In genomic region chr9:54269987-54270386, GRCm38 (mm10) we compare ENCODE assay signal across 27 mouse cellular contexts. TPM values are rescaled to one million over a fixed set of nuclear protein-coding genes. Genes with fewer than 3 reads are reported as not detected.
DNase-seq lines count a peak whose midpoint lies in the region; ATAC-seq and TF ChIP-seq lines count a peak whose summit lies in the region.
"Had no signal": no experiment of that assay in that cellular context is flagged by ENCODE, and none has a peak within 500 bp of the region (broad histone marks: within the 10 kb centered on the region; RNA-seq: fewer than 3 reads in every experiment).

No protein-coding gene starts in this region.

- DNase-seq in embryonic facial prominence, embryonic 14.5 days (ENCODE audit: low spot score) = no peak
- DNase-seq in embryonic facial prominence, embryonic 10.5 days (ENCODE audit: low spot score) = no peak
- DNase-seq in testis, postnatal 10 days (ENCODE audit: low spot score) = no peak
- no peak for DNase-seq in embryo, embryonic 10.5 days (ENCODE audit: low spot score)
- DNase-seq: adrenal gland, adult 8-10 months; adrenal gland, postnatal 14 days; adrenal gland, postnatal 36 days; B cell, adult 2 months; cerebellum, adult 11-12 months; cerebellum, adult 2 months; cerebellum, adult 9-10 months; cerebellum, postnatal 10 days; cerebellum, postnatal 25 days; embryo, embryonic 11 days had no signal

- TF ChIP-seq POLR2A in testis, adult 2 months (IDR thresholded peaks at IDR 0.05; ENCODE audit: control insufficient read depth, low read depth, low read length) = peak; percentile 30; the same call in 1 of the 2 replicates
- TF ChIP-seq POLR2A in myocyte (IDR thresholded peaks at IDR 0.05; ENCODE audit: insufficient read length, low read depth) = no peak

- no peaks in the 10 kb centered on the region for H3K4me1 ChIP-seq in embryonic facial prominence, embryonic 14.5 days (ENCODE audit: control insufficient read depth, insufficient read depth, low read length)
- H3K4me1 ChIP-seq in embryonic facial prominence, embryonic 10.5 days = no peaks in the 10 kb centered on the region
- H3K4me1 ChIP-seq in testis, adult 2 months (ENCODE audit: control insufficient read depth, insufficient read depth, low read length) = no peaks in the 10 kb centered on the region; the same call in 1 of the 2 replicates
- H3K4me1 ChIP-seq: embryonic facial prominence, embryonic 12.5 days; embryonic facial prominence, embryonic 15.5 days; forebrain, embryonic 10.5 days; forebrain, embryonic 12.5 days had no signal

- 74% methylated on average over 6 of the region's 6 CpGs for WGBS in embryonic facial prominence, embryonic 14.5 days
- WGBS in embryonic facial prominence, embryonic 10.5 days = 85% methylated on average over 6 of the region's 6 CpGs

- 0 out of 2 replicates have a peak, but pooled peaks have one; percentile 50 for ATAC-seq in embryonic facial prominence, embryonic 14.5 days (ENCODE audit: low read depth)
- ATAC-seq: activated CD4-positive, CD25-positive, alpha-beta regulatory T cell, adult 4 months; forebrain, embryonic 14.5 days; forebrain, embryonic 16.5 days; Patski had no signal

- no peak overlapping the region for H3K27ac ChIP-seq in embryonic facial prominence, embryonic 14.5 days (replicated peaks; ENCODE audit: low read depth, low read length)
- no peak overlapping the region for H3K27ac ChIP-seq in embryonic facial prominence, embryonic 10.5 days (replicated peaks)
- H3K27ac ChIP-seq in testis, adult 2 months (ENCODE audit: control insufficient read depth, insufficient read depth, low read depth, low read length) = peak overlapping the region; percentile 43; the same call in 1 of the 2 replicates
- H3K27ac ChIP-seq: embryonic facial prominence, embryonic 12.5 days; embryonic facial prominence, embryonic 15.5 days; forebrain, embryonic 10.5 days; forebrain, embryonic 12.5 days had no signal

- no peaks in the 10 kb centered on the region for H3K9me3 ChIP-seq in embryonic facial prominence, embryonic 14.5 days (ENCODE audit: control insufficient read depth, low read length)
- no peaks in the 10 kb centered on the region for H3K9me3 ChIP-seq in embryonic facial prominence, embryonic 10.5 days
- H3K9me3 ChIP-seq: embryonic facial prominence, embryonic 12.5 days; embryonic facial prominence, embryonic 15.5 days; forebrain, embryonic 10.5 days; forebrain, embryonic 12.5 days; G1E had no signal

- no peak overlapping the region for H3K4me2 ChIP-seq in embryonic facial prominence, embryonic 14.5 days (ENCODE audit: low read depth, low read length)
- H3K4me2 ChIP-seq in myocyte (ENCODE audit: low read depth) = no peak overlapping the region
- H3K4me2 ChIP-seq: embryonic facial prominence, embryonic 12.5 days; embryonic facial prominence, embryonic 15.5 days; forebrain, embryonic 12.5 days had no signal

- no peaks in the 10 kb centered on the region for H3K79me2 ChIP-seq in myocyte (ENCODE audit: control insufficient read depth, insufficient read depth)

- H3K4me3 ChIP-seq in embryonic facial prominence, embryonic 14.5 days (ENCODE audit: low read depth, low read length) = no peak overlapping the region
- no peak overlapping the region for H3K4me3 ChIP-seq in embryonic facial prominence, embryonic 10.5 days
- H3K4me3 ChIP-seq in testis, adult 2 months (ENCODE audit: control insufficient read depth, low read depth, low read length) = peak overlapping the region; percentile 14; the same call in 1 of the 2 replicates
- H3K4me3 ChIP-seq in myocyte = no peak overlapping the region
- H3K4me3 ChIP-seq: embryonic facial prominence, embryonic 12.5 days; embryonic facial prominence, embryonic 15.5 days; erythroblast, embryonic 14.5 days; forebrain, embryonic 10.5 days; forebrain, embryonic 12.5 days had no signal

- 0 out of 2 replicates have a peak, but pooled peaks have one; percentile 13 for TF ChIP-seq CTCF in testis, adult 2 months (IDR thresholded peaks at IDR 0.05; ENCODE audit: control insufficient read depth, insufficient read depth, insufficient replicate concordance, low read depth, low read length)

- no peaks in the 10 kb centered on the region for H3K27me3 ChIP-seq in embryonic facial prominence, embryonic 14.5 days (replicated peaks; ENCODE audit: control insufficient read depth, insufficient read depth, low read length)
- H3K27me3 ChIP-seq in embryonic facial prominence, embryonic 10.5 days (replicated peaks; ENCODE audit: low read depth, poor library complexity, severe bottlenecking) = no peaks in the 10 kb centered on the region
- H3K27me3 ChIP-seq in testis, adult 2 months (ENCODE audit: control insufficient read depth, insufficient read depth, low read length) = no peaks in the 10 kb centered on the region
- H3K27me3 ChIP-seq in myocyte (ENCODE audit: control insufficient read depth, insufficient read depth, insufficient read length) = no peaks in the 10 kb centered on the region
- H3K27me3 ChIP-seq: embryonic facial prominence, embryonic 12.5 days; embryonic facial prominence, embryonic 15.5 days; forebrain, embryonic 12.5 days had no signal

- no peaks in the 10 kb centered on the region for H3K36me3 ChIP-seq in embryonic facial prominence, embryonic 14.5 days (ENCODE audit: control insufficient read depth, insufficient read depth, low read length)
- no peaks in the 10 kb centered on the region for H3K36me3 ChIP-seq in embryonic facial prominence, embryonic 10.5 days (replicated peaks)
- peaks cover 1% of the 10 kb centered on the region; the same call in 1 of the 2 replicates for H3K36me3 ChIP-seq in testis, adult 2 months (ENCODE audit: control insufficient read depth, insufficient read depth, low read length)
- H3K36me3 ChIP-seq in myocyte (ENCODE audit: control insufficient read depth, insufficient read depth) = no peaks in the 10 kb centered on the region
- H3K36me3 ChIP-seq: embryonic facial prominence, embryonic 12.5 days; embryonic facial prominence, embryonic 15.5 days; forebrain, embryonic 10.5 days; forebrain, embryonic 12.5 days; G1E had no signal

- H3K9ac ChIP-seq in embryonic facial prominence, embryonic 14.5 days (ENCODE audit: low read depth, low read length) = no peak overlapping the region
- H3K9ac ChIP-seq: embryonic facial prominence, embryonic 12.5 days; embryonic facial prominence, embryonic 15.5 days; forebrain, embryonic 12.5 days had no signal

- no peak overlapping the region for H3ac ChIP-seq in myocyte (ENCODE audit: control insufficient read depth, insufficient read length)

TF ChIP-seq in myocyte, 11 proteins besides CTCF, POLR2A, EP300 and RAD21:
- TF ChIP-seq MYOD1 (IDR thresholded peaks at IDR 0.05; ENCODE audit: control insufficient read depth in 1 of 3, insufficient read length in 2 of 3, low read depth in 2 of 3) (peak in 2 of 3 experiments; percentile 35 to 65), E2F4 (IDR thresholded peaks at IDR 0.05; ENCODE audit: insufficient read depth) (no peak)

RNA-seq across cellular contexts. Expression of gene Cyp19a1, which starts 2.1 kb away (rescaled TPM):
- polyA plus RNA-seq in embryonic facial prominence, embryonic 14.5 days (2014; fragmentation: Nextera tagmentation; extraction: Ambion mirVana) = not detected in 2 replicates
- not detected in 2 replicates for polyA plus RNA-seq in embryonic facial prominence, embryonic 10.5 days (2016; fragmentation: Nextera tagmentation; extraction: Ambion mirVana)
- 1.7 and 3.2 TPM in 2 replicates for polyA plus RNA-seq in testis, adult 2 months (2012; rRNA removed)
- not detected for polyA plus RNA-seq in myocyte (2012; fragmentation: generic; extraction: Trizol)
- polyA plus RNA-seq: activated CD4-positive, CD25-positive, alpha-beta regulatory T cell, adult 4 months; cerebellum, adult 2 months; cortical plate, adult 2 months; embryonic facial prominence, embryonic 15.5 days; forebrain, embryonic 10.5 days; forebrain, embryonic 12.5 days; G1E; Patski had no signal

RNA-seq across cellular contexts. Expression of gene Gldn, which starts 16.3 kb away (rescaled TPM):
- polyA plus RNA-seq in embryonic facial prominence, embryonic 14.5 days (2014; fragmentation: Nextera tagmentation; extraction: Ambion mirVana) = 0.59 and 0.72 TPM in 2 replicates
- 0.28 and 0.34 TPM in 2 replicates for polyA plus RNA-seq in embryonic facial prominence, embryonic 10.5 days (2016; fragmentation: Nextera tagmentation; extraction: Ambion mirVana)
- 0.19 and 0.28 TPM in 2 replicates for polyA plus RNA-seq in testis, adult 2 months (2012; rRNA removed)
- polyA plus RNA-seq in myocyte (2012; fragmentation: generic; extraction: Trizol) = not detected
- polyA plus RNA-seq: erythroblast, embryonic 14.5 days; G1E had no signal
